Mouse (Mus musculus): ENCODE measurements around the gene Muc3. TPM values are rescaled to one million over a fixed set of nuclear protein-coding genes. Genes with fewer than 3 reads are reported as not detected.

Muc3 gene
- polyA plus RNA-seq, 1 experiment from 2014 or later, result not detected

Other genes with a start within 250 kb of the Muc3 start
- gene Ift22, start 241.2 kb downstream of the Muc3 start, polyA plus RNA-seq (2015; fragmentation: Nextera tagmentation; extraction: Ambion mirVana), result 112 and 124 TPM in 2 replicates
- 327 and 376 TPM in 2 replicates for gene Fis1, start 196.0 kb downstream of the Muc3 start, polyA plus RNA-seq (2015; fragmentation: Nextera tagmentation; extraction: Ambion mirVana)
- 0.17 and 0.39 TPM in 2 replicates for gene Cldn15, start 182.7 kb downstream of the Muc3 start, polyA plus RNA-seq (2015; fragmentation: Nextera tagmentation; extraction: Ambion mirVana)
- gene Plod3, start 162.3 kb downstream of the Muc3 start, polyA plus RNA-seq (2015; fragmentation: Nextera tagmentation; extraction: Ambion mirVana), result 34.5 and 41.7 TPM in 2 replicates
- gene Znhit1, start 161.3 kb downstream of the Muc3 start, polyA plus RNA-seq (2015; fragmentation: Nextera tagmentation; extraction: Ambion mirVana), result 91.3 and 110 TPM in 2 replicates
- gene Vgf, start 122.9 kb downstream of the Muc3 start, polyA plus RNA-seq (2015; fragmentation: Nextera tagmentation; extraction: Ambion mirVana), result 4.0 and 4.6 TPM in 2 replicates
- 207 and 216 TPM in 2 replicates for gene Ap1s1, start 103.2 kb downstream of the Muc3 start, polyA plus RNA-seq (2015; fragmentation: Nextera tagmentation; extraction: Ambion mirVana)
- gene Serpine1, start 77.1 kb downstream of the Muc3 start, polyA plus RNA-seq (2015; fragmentation: Nextera tagmentation; extraction: Ambion mirVana), result 0.25 TPM in 1 of 2 replicates, not detected in the other
- gene Trim56, start 33.1 kb downstream of the Muc3 start, polyA plus RNA-seq (2015; fragmentation: Nextera tagmentation; extraction: Ambion mirVana), result 2.1 and 2.9 TPM in 2 replicates
- gene Muc3a, start 63.1 kb upstream of the Muc3 start, polyA plus RNA-seq (2015; fragmentation: Nextera tagmentation; extraction: Ambion mirVana), result 0.10 TPM in 1 of 2 replicates, not detected in the other
- 37.8 and 40.6 TPM in 2 replicates for gene Ache, start 138.2 kb upstream of the Muc3 start, polyA plus RNA-seq (2015; fragmentation: Nextera tagmentation; extraction: Ambion mirVana)
- 15.1 and 18.3 TPM in 2 replicates for gene Ufsp1, start 145.3 kb upstream of the Muc3 start, polyA plus RNA-seq (2015; fragmentation: Nextera tagmentation; extraction: Ambion mirVana)
- 102 and 115 TPM in 2 replicates for gene Srrt, start 158.4 kb upstream of the Muc3 start, polyA plus RNA-seq (2015; fragmentation: Nextera tagmentation; extraction: Ambion mirVana)
- 17.7 and 23.8 TPM in 2 replicates for gene Trip6, start 165.1 kb upstream of the Muc3 start, polyA plus RNA-seq (2015; fragmentation: Nextera tagmentation; extraction: Ambion mirVana)
- gene Slc12a9, start 184.3 kb upstream of the Muc3 start, polyA plus RNA-seq (2015; fragmentation: Nextera tagmentation; extraction: Ambion mirVana), result 26.9 and 27.4 TPM in 2 replicates
- gene Ephb4, start 200.8 kb upstream of the Muc3 start, polyA plus RNA-seq (2015; fragmentation: Nextera tagmentation; extraction: Ambion mirVana), result 10.8 and 13.4 TPM in 2 replicates

Measured in neural tube, embryonic 13.5 days (tissue).